Mouse (Mus musculus): ENCODE data around the gene Foxc1.

- TF ChIP-seq EP300 (IDR thresholded peaks at IDR 0.05; ENCODE audit: low read depth) (no peak), CTCF (IDR thresholded peaks at IDR 0.05; ENCODE audit: low read depth) (no peak)
Observed at GRCm38 (mm10) chr13:31775762-31776161, 30.7 kb upstream of the Foxc1 start.
